Mouse (Mus musculus) neural tube, embryonic 12.5 days (tissue): ENCODE results near the gene Syk. TPM values are rescaled to one million over a fixed set of nuclear protein-coding genes. Genes with fewer than 3 reads are reported as not detected.

Experiments
- ATAC-seq: fragments of 200-750 bp; cut with Nextera tagmentation; 2 replicates; pipeline ENCODE4 v1.8.0; 2017; ENCODE audit warnings: low read depth, mild to moderate bottlenecking, moderate TSS enrichment, moderate library complexity; ENCODE audit not compliant: low FRiP score
- H3K27ac ChIP-seq: fragments of 300-500 bp; sonication (generic); 2 replicates; pipeline ENCODE4 v1.5.1; 2016
- H3K27me3 ChIP-seq: fragments of 300-500 bp; sonication (generic); replicated peaks from 2 replicates; pipeline ENCODE4 v1.6.1; 2016; ENCODE audit warnings: mild to moderate bottlenecking
- H3K36me3 ChIP-seq: fragments of 300-500 bp; sonication (generic); 2 replicates; pipeline ENCODE4 v1.6.1; 2016; ENCODE audit warnings: mild to moderate bottlenecking
- H3K4me1 ChIP-seq: fragments of 300-500 bp; sonication (generic); 2 replicates; pipeline ENCODE4 v1.6.1; 2016
- H3K4me2 ChIP-seq: fragments of 300-500 bp; sonication (generic); replicated peaks from 2 replicates; pipeline ENCODE4 v1.6.1; 2016; ENCODE audit warnings: mild to moderate bottlenecking
- H3K4me3 ChIP-seq: fragments of 300-500 bp; sonication (generic); 2 replicates; pipeline ENCODE4 v1.5.1; 2016
- H3K9ac ChIP-seq: fragments of 300-500 bp; sonication (generic); 2 replicates; pipeline ENCODE4 v1.6.1; 2016; ENCODE audit warnings: mild to moderate bottlenecking
- H3K9me3 ChIP-seq: fragments of 300-500 bp; sonication (generic); 2 replicates; pipeline ENCODE4 v1.6.1; 2016; ENCODE audit warnings: mild to moderate bottlenecking
- WGBS: fragments of 180-500 bp; shearing (Covaris S2); methylation state at CpG from one replicate; pipeline ENCODE4 v1.1.7; 2016; 5-methylcytosine and 5-hydroxymethylcytosine counted together
- polyA plus RNA-seq: library from polyadenylated mRNA; unstranded; fragments of >200 nt; fragmentation: Nextera tagmentation; extraction: Ambion mirVana; gene quantifications from 2 replicates; pipeline ENCODE4 v1.2.1, GENCODE M21; 2016

The Syk gene
- polyA plus RNA-seq, 1 experiment from 2014 or later, result 3.0 TPM

DNA sequence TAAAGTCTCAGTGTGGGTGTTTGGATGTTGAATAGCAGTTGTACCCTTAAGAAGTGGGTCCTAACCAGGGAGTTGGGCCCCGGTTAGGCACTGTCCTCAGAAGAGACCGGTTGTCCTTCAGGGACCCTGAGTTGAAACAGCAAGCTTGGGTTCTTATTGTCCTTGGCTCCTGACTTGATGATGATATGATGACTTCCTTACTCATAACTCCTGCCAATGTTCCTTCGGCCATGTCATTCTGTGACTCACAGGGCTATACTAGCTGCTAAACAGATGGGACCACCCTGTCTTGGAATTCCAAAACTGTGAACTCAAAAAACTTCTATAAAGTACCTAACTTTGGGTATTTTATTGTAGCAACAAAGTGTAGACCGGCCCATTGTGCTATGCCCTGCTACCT lies 4.8 kb downstream of the Syk start:
- Histone ChIP-seq H3K9ac (no peak overlapping the region), H3K36me3 (no peaks in the 10 kb centered on the region), H3K27me3 (peaks cover 16% of the 10 kb centered on the region), H3K27ac (no peak overlapping the region), H3K4me1 (peaks cover 7% of the 10 kb centered on the region; the same call in 1 of the 2 replicates), H3K4me2 (no peak overlapping the region), H3K4me3 (no peak overlapping the region), H3K9me3 (no peaks in the 10 kb centered on the region)
- WGBS, result 91% methylated on average over 4 of the region's 4 CpGs
- ATAC-seq, result no peak

DNA sequence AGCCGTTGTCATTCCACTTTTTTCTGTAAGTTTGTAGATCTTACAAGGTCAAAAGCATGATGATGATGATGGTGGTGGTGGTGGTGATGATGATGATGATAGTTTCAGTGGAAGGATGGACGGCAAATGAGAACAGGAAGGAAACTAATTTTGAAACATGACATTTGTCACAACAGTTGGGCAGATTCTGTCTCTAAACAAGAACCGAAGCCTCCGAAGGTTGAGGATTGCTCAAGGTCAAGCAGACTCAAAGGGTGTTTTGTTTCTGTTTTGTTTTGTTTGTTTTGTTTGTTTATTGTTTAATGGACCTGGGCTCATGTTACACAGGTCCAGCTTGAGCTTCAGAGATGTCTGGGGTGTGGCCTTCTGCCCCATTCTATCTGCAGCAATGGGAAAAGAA lies 6.1 kb downstream of the Syk start:
- H3K9me3 ChIP-seq, result 0 out of 2 replicates have a peak, but pooled peaks cover 3% of the 10 kb centered on the region
- 91% methylated on average over 4 of the region's 4 CpGs for WGBS
- no peaks in the 10 kb centered on the region for H3K4me1 ChIP-seq
- H3K4me3 ChIP-seq, result no peak overlapping the region
- no peak for ATAC-seq
- 0 out of 2 replicates have a peak, but pooled peaks cover 8% of the 10 kb centered on the region for H3K27me3 ChIP-seq
- H3K9ac ChIP-seq, result no peak overlapping the region
- no peak overlapping the region for H3K4me2 ChIP-seq
- H3K36me3 ChIP-seq, result no peaks in the 10 kb centered on the region
- no peak overlapping the region for H3K27ac ChIP-seq

DNA sequence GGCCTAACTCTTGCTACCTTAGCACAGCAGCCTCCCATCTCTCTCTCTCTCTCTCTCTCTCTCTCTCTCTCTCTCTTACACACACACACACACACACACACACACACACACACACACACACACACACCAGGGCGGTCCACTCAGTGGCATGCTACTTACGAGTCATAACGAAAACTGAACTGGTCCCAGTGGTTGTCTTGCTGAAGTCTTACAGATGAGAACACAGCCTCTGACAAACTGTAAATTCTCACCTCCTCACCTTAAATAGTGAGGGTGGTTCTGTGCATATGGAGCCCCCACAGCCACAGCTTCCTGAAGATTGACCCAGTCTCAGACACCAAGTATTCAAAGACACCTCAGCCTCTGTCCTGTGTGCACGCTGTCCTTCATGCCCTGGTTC lies 8.9 kb downstream of the Syk start:
- Histone ChIP-seq H3K4me1 (no peaks in the 10 kb centered on the region), H3K27me3 (no peaks in the 10 kb centered on the region), H3K36me3 (no peaks in the 10 kb centered on the region), H3K4me2 (no peak overlapping the region), H3K9me3 (0 out of 2 replicates have a peak, but pooled peaks cover 3% of the 10 kb centered on the region), H3K9ac (no peak overlapping the region), H3K4me3 (no peak overlapping the region), H3K27ac (no peak overlapping the region)
- WGBS, result 89% methylated on average over 4 of the region's 4 CpGs
- no peak for ATAC-seq

DNA sequence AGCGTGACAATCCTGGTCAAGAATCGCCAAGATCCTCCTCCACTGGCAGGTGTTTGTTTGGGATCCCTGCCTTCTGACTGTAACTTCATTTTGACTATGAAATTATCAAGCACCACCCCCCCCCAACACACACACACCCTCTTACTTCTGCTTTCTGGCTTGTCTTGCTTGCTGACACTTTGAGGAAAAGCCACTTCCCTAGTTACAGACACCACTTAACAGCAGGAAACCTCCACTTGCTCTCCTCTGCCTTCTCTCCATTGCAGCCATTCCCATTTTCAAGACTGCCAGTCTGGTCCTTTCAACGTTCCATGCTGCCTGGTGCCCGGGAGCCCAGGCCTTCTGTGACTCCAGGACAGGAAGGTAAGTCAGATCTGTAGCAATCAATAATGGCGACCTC lies 13.7 kb downstream of the Syk start:
- no peak overlapping the region for H3K4me2 ChIP-seq
- no peaks in the 10 kb centered on the region for H3K27me3 ChIP-seq
- no peak for ATAC-seq
- no peaks in the 10 kb centered on the region for H3K4me1 ChIP-seq
- H3K9me3 ChIP-seq, result 0 out of 2 replicates have a peak, but pooled peaks cover 3% of the 10 kb centered on the region
- 73% methylated on average over 5 of the region's 5 CpGs for WGBS
- H3K4me3 ChIP-seq, result no peak overlapping the region
- H3K36me3 ChIP-seq, result no peaks in the 10 kb centered on the region
- H3K27ac ChIP-seq, result no peak overlapping the region
- H3K9ac ChIP-seq, result no peak overlapping the region

DNA sequence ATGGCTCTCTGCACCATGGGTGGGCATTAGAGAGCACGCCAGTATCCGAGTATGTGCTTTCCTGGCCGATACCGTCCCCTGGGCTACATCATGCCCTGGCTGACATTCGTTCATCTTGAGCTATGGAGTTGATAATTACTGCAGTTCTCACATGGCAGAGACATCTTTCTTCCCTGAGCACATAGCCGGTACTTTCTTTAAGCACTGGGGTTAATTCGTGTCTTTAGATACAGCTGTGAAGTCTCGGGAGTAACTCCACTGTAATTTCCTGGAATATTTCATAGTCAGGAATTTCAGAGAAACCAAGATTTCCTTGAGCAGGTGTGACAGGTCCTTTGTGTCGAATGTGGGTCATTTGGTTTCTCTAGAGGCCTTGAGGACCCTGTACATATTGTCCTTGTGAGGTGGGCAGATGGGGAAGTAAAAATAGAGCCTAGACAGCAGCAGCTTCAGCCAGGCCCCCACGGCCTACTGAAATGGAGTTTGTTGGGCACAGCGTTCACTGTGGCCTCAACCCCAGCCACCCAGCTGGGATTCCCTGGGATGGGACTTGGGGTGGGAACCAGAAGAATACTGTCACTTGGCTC lies 14.2 kb downstream of the Syk start:
- no peaks in the 10 kb centered on the region for H3K27me3 ChIP-seq
- H3K9me3 ChIP-seq, result 0 out of 2 replicates have a peak, but pooled peaks cover 3% of the 10 kb centered on the region
- no peak overlapping the region for H3K4me3 ChIP-seq
- no peak overlapping the region for H3K4me2 ChIP-seq
- no peak overlapping the region for H3K9ac ChIP-seq
- no peaks in the 10 kb centered on the region for H3K4me1 ChIP-seq
- no peak for ATAC-seq
- no peak overlapping the region for H3K27ac ChIP-seq
- WGBS, result 73% methylated on average over 11 of the region's 11 CpGs
- H3K36me3 ChIP-seq, result no peaks in the 10 kb centered on the region

DNA sequence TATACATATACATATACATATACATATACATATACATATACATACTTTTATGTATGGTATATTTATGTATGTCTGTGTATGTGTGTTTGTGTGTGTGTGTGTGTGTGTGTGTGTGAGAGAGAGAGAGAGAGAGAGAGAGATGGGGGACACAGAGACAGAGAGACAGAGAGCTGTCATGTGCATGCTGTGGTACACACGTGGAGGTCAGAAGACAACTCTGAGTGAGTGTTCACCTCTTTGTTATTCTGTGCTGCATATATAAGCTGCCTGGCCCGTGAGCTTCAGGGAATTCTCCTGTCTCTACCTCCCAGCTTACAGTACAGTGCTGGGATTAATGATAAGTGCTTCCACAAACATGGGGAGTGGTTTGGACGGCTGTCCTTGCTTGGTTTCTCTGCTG lies 15.3 kb downstream of the Syk start:
- Histone ChIP-seq H3K9me3 (0 out of 2 replicates have a peak, but pooled peaks cover 3% of the 10 kb centered on the region), H3K4me1 (no peaks in the 10 kb centered on the region), H3K4me3 (no peak overlapping the region), H3K9ac (no peak overlapping the region), H3K4me2 (no peak overlapping the region), H3K36me3 (no peaks in the 10 kb centered on the region), H3K27me3 (no peaks in the 10 kb centered on the region), H3K27ac (no peak overlapping the region)
- ATAC-seq, result no peak
- WGBS, result 78% methylated on average over 3 of the region's 3 CpGs

DNA sequence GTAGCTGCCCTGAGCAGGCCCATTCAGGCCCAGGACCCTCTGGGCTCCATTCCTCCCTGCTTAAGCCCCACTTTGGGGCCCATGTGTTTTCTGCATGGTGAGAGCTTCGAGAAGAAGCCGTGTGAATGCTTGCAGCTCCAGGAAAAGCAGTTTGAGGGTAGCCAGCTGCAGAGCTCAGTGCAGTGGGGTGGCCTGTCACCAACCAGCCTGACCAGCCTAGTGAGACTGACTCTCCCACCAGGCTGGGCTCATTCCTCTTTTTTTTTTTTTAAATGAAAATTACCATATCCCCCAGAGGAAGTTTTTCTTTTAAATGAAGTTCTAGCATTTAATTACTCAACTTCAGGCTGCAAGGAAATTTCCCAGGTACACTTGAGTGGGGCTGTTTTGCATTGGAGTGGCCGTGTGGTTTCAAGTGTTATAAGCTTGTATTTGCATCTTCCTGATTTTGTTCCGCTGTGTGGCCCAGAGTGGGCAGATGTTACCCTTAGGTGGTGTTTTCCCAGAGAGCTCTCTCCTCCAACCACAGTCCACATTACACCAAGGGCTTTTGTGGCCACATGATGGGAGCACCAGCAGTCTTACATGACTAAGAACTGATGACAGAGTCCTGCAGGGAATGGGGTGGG lies 17.2 kb downstream of the Syk start:
- H3K9me3 ChIP-seq, result no peaks in the 10 kb centered on the region
- 75% methylated on average over 4 of the region's 4 CpGs for WGBS
- no peaks in the 10 kb centered on the region for H3K27me3 ChIP-seq
- H3K36me3 ChIP-seq, result no peaks in the 10 kb centered on the region
- no peak overlapping the region for H3K4me2 ChIP-seq
- no peak overlapping the region for H3K9ac ChIP-seq
- ATAC-seq, result no peak
- H3K27ac ChIP-seq, result no peak overlapping the region
- H3K4me1 ChIP-seq, result no peaks in the 10 kb centered on the region
- no peak overlapping the region for H3K4me3 ChIP-seq

DNA sequence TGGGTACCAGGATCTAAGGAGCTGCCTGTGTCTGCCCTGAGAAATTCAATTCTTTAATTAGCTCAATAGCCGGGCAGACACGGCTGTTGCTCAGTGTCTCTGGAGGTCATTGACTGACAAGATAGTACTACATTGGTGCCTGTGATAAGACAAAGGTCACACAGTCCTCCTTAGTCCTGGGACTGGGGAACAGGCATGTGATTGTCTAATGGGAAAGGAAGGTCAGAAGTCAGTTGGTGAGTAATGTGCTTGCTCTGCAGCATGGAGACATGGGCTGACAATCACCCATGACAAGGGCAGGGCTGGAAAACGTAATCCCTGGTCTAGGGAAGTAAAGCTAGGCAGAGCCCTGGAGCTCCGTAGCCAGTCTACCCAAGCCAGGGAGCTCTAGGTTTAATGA lies 19.8 kb downstream of the Syk start:
- Histone ChIP-seq H3K36me3 (no peaks in the 10 kb centered on the region), H3K27me3 (no peaks in the 10 kb centered on the region), H3K4me3 (no peak overlapping the region), H3K4me2 (no peak overlapping the region), H3K9ac (no peak overlapping the region), H3K27ac (no peak overlapping the region), H3K9me3 (no peaks in the 10 kb centered on the region), H3K4me1 (0 out of 2 replicates have a peak, but pooled peaks cover 3% of the 10 kb centered on the region)
- no peak for ATAC-seq
- 71% methylated on average over 4 of the region's 4 CpGs for WGBS

DNA sequence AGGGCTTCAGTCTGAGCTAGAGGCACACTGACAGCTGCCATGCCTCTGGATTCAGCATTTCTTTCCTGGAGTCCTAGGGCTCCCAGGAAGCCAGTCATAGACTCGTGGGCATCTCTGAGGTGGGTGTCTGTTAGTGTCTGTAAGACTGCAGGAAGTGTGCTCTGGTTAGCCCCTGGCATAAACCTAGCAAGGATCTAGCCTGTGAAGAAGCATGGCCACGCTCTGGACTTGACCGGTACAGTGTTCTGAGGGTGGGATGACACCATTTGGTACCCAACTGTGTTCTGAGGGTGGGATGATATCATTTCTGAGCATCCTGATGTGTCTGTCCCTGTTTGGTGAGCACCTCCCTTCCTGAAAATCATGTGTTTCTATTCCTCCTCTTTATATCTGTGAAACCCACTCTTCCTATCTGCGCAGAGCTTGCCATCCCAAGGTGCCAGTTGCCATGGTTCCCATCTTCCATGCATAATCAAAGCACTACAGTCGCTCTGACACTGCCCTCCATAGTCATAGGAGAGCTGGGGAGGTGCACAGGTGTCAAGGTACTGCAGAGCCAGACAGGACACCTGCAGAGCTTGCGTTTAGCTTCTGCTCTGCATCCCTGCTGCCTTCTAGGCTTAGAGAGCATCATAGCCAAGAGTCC lies 20.9 kb downstream of the Syk start:
- Histone ChIP-seq H3K36me3 (no peaks in the 10 kb centered on the region), H3K9me3 (no peaks in the 10 kb centered on the region), H3K4me3 (no peak overlapping the region), H3K9ac (no peak overlapping the region), H3K4me2 (no peak overlapping the region), H3K4me1 (0 out of 2 replicates have a peak, but pooled peaks cover 3% of the 10 kb centered on the region), H3K27ac (no peak overlapping the region), H3K27me3 (no peaks in the 10 kb centered on the region)
- WGBS, result 77% methylated on average over 6 of the region's 6 CpGs
- no peak for ATAC-seq

DNA sequence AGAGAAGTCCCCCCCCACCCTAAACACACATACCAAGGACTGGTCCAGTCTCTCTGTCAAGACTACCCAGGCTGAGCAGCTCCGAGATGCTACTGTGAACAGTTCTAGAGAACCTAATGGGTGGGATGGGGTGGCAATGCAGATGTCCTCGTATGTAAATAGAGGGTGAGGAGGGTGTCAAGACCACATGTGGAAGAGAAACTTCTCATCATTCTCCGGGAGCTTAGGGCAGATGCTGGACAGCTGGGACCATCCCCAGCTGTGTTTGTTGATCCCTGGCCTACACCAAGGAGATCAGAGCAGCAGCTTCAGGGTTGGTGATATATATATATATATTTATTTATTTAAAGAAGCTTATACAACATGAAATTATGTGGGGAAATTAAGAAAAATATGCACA lies 22.0 kb downstream of the Syk start:
- no peaks in the 10 kb centered on the region for H3K36me3 ChIP-seq
- no peak overlapping the region for H3K4me2 ChIP-seq
- H3K4me1 ChIP-seq, result 0 out of 2 replicates have a peak, but pooled peaks cover 3% of the 10 kb centered on the region
- H3K27me3 ChIP-seq, result no peaks in the 10 kb centered on the region
- no peak overlapping the region for H3K4me3 ChIP-seq
- no peak for ATAC-seq
- H3K9ac ChIP-seq, result no peak overlapping the region
- H3K9me3 ChIP-seq, result no peaks in the 10 kb centered on the region
- no peak overlapping the region for H3K27ac ChIP-seq
- WGBS, result 93% methylated on average over 3 of the region's 3 CpGs

DNA sequence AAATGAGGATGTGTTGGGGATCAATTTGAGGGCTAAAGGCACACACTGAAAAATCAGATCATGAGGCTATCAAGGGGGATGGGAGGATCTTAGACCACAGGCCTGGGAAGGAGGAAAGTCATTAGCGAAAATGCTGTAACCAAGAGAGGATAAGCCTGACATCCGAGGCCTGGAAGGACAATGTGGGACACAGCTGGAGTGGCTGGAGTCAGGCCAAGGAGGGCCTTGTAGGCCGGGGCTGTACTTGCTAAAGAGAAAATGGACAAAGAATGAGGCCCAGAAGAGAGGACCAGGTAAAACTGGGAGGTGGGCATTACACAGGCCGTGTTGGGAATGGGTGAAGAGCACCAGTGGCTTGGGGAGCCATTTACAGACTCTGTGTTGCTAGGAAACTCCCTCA lies 22.9 kb downstream of the Syk start:
- no peak overlapping the region for H3K9ac ChIP-seq
- no peak overlapping the region for H3K4me3 ChIP-seq
- H3K27me3 ChIP-seq, result no peaks in the 10 kb centered on the region
- H3K36me3 ChIP-seq, result no peaks in the 10 kb centered on the region
- 90% methylated on average over 4 of the region's 4 CpGs for WGBS
- ATAC-seq, result no peak
- 0 out of 2 replicates have a peak, but pooled peaks cover 3% of the 10 kb centered on the region for H3K4me1 ChIP-seq
- H3K9me3 ChIP-seq, result no peaks in the 10 kb centered on the region
- no peak overlapping the region for H3K4me2 ChIP-seq
- no peak overlapping the region for H3K27ac ChIP-seq

DNA sequence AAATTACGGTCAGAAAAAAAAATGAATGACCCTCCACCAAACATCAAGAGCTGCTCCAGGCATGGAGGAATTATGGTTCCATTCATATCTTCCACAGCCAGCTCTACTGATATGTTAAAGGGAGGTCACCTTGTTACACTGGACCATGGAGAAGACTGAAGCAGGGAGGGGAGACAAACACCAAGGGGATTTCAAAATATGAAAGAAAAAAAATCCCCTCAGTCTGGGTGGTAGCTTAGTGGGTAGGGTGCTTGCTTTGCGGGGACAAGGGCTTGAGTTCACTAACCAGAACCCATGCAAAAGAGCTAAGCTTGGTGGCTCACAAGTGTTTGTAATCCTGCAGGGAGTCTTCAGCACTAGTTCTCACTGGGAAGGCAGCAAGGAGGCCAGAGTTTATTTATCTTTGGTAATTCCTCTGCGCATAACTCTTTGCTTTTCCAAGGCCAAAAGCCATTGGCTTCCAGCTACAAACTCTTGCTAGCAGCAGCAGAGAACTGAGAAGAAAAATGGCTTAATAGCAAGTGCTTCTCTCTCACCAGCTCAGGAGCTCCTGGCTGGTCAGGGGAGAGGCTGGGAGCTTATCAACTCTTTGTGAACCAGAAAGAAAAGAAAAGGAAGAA lies 23.8 kb downstream of the Syk start:
- WGBS, result 83% methylated on average over 3 of the region's 3 CpGs
- ATAC-seq, result no peak

More for the DNA sequence above, 23.8 kb downstream of the Syk start:
- Histone ChIP-seq H3K4me1 (0 out of 2 replicates have a peak, but pooled peaks cover 3% of the 10 kb centered on the region), H3K27ac (no peak overlapping the region), H3K4me2 (no peak overlapping the region), H3K36me3 (no peaks in the 10 kb centered on the region), H3K27me3 (no peaks in the 10 kb centered on the region), H3K9ac (no peak overlapping the region), H3K4me3 (no peak overlapping the region), H3K9me3 (no peaks in the 10 kb centered on the region)
